14 mouse cellular contexts compared by ENCODE assay signal in genomic region chr7:37929738-37930137, GRCm38 (mm10).
A peak's percentile ranks its signal among the peaks of the same experiment; 100 is the strongest.
DNase-seq lines count a peak whose midpoint lies in the region; ATAC-seq lines count a peak whose summit lies in the region.
"Had no signal": no experiment of that assay in that cellular context is flagged by ENCODE, and none has a peak within 500 bp of the region (broad histone marks: within the 10 kb centered on the region; RNA-seq: fewer than 3 reads in every experiment).

No protein-coding gene starts in this region.

- peaks cover 33% of the 10 kb centered on the region for H3K4me1 ChIP-seq in hindbrain, embryonic 13.5 days (replicated peaks)
- peaks cover 20% of the 10 kb centered on the region for H3K4me1 ChIP-seq in hindbrain, embryonic 14.5 days (replicated peaks; ENCODE audit: control insufficient read depth, insufficient read depth, low read length)
- H3K4me1 ChIP-seq in embryonic facial prominence, embryonic 15.5 days: peaks cover 25% of the 10 kb centered on the region
- peaks cover 6% of the 10 kb centered on the region for H3K4me1 ChIP-seq in heart, embryonic 11.5 days (ENCODE audit: control insufficient read depth, insufficient read depth, low read length)

- 28% methylated on average over 5 of the region's 5 CpGs for WGBS in hindbrain, embryonic 13.5 days
- WGBS in hindbrain, embryonic 14.5 days: 28% methylated on average over 5 of the region's 5 CpGs
- 49% methylated on average over 5 of the region's 5 CpGs for WGBS in embryonic facial prominence, embryonic 15.5 days
- 57% methylated on average over 5 of the region's 5 CpGs for WGBS in heart, embryonic 11.5 days (ENCODE audit: insufficient replicate concordance)

- no peak for DNase-seq in hindbrain, embryonic 14.5 days (ENCODE audit: low spot score)
- peak; percentile 64 for DNase-seq in Muller cell, postnatal 12 days (ENCODE audit: inconsistent ontology term)
- peak; percentile 49 to 69 for DNase-seq in left cerebral cortex, postnatal 14 days (ENCODE audit: low spot score in 2 of 2)
- DNase-seq in gastrocnemius, postnatal 10 days: no peak
- DNase-seq: cerebellum, adult 18-20 months; kidney, adult 2 months; lung, adult 18-20 months had no signal

- no peak for ATAC-seq in hindbrain, embryonic 13.5 days (ENCODE audit: low FRiP score)
- no peak for ATAC-seq in hindbrain, embryonic 14.5 days (ENCODE audit: low FRiP score)
- 0 out of 2 replicates have a peak, but pooled peaks have one; percentile 11 for ATAC-seq in embryonic facial prominence, embryonic 15.5 days (ENCODE audit: insufficient number of reproducible peaks, low FRiP score, low TSS enrichment, low read depth)
- no peak for ATAC-seq in granulocyte monocyte progenitor cell, adult 5-6 weeks (replicated peaks; ENCODE audit: poor library complexity, severe bottlenecking)
- ATAC-seq in heart, embryonic 11.5 days (replicated peaks; ENCODE audit: insufficient number of reproducible peaks, low FRiP score, low TSS enrichment): no peak
- ATAC-seq: activated CD4-positive, CD25-positive, alpha-beta regulatory T cell, adult 4 months had no signal

- H3K4me3 ChIP-seq in hindbrain, embryonic 13.5 days: no peak overlapping the region
- H3K4me3 ChIP-seq in hindbrain, embryonic 14.5 days (replicated peaks; ENCODE audit: low read length): no peak overlapping the region
- no peak overlapping the region for H3K4me3 ChIP-seq in embryonic facial prominence, embryonic 15.5 days (replicated peaks)
- H3K4me3 ChIP-seq in heart, embryonic 11.5 days (ENCODE audit: low read depth, low read length): no peak overlapping the region
- H3K4me3 ChIP-seq: embryonic facial prominence, embryonic 12.5 days; limb, embryonic 10.5 days had no signal

- H3K27ac ChIP-seq in hindbrain, embryonic 13.5 days: peak overlapping the region; percentile 12; the same call in 1 of the 2 replicates
- H3K27ac ChIP-seq in hindbrain, embryonic 14.5 days: no peak overlapping the region
- H3K27ac ChIP-seq in embryonic facial prominence, embryonic 15.5 days (replicated peaks): no peak overlapping the region
- H3K27ac ChIP-seq in heart, embryonic 11.5 days (ENCODE audit: low read depth, low read length): no peak overlapping the region
- H3K27ac ChIP-seq: embryonic facial prominence, embryonic 12.5 days; limb, embryonic 10.5 days had no signal

- H3K4me2 ChIP-seq in hindbrain, embryonic 13.5 days: no peak overlapping the region
- no peak overlapping the region for H3K4me2 ChIP-seq in hindbrain, embryonic 14.5 days (replicated peaks)
- H3K4me2 ChIP-seq in embryonic facial prominence, embryonic 15.5 days (replicated peaks): no peak overlapping the region
- no peak overlapping the region for H3K4me2 ChIP-seq in heart, embryonic 11.5 days
- H3K4me2 ChIP-seq: embryonic facial prominence, embryonic 12.5 days had no signal

- no peaks in the 10 kb centered on the region for H3K9me3 ChIP-seq in hindbrain, embryonic 13.5 days
- no peaks in the 10 kb centered on the region for H3K9me3 ChIP-seq in hindbrain, embryonic 14.5 days (ENCODE audit: control insufficient read depth, low read length)
- H3K9me3 ChIP-seq in embryonic facial prominence, embryonic 15.5 days (replicated peaks): no peaks in the 10 kb centered on the region
- H3K9me3 ChIP-seq in heart, embryonic 11.5 days (replicated peaks; ENCODE audit: control insufficient read depth, low read length): no peaks in the 10 kb centered on the region
- H3K9me3 ChIP-seq: embryonic facial prominence, embryonic 12.5 days; limb, embryonic 10.5 days had no signal

- H3K27me3 ChIP-seq in hindbrain, embryonic 13.5 days: no peaks in the 10 kb centered on the region
- H3K27me3 ChIP-seq in hindbrain, embryonic 14.5 days (ENCODE audit: control insufficient read depth, insufficient read depth, low read length): no peaks in the 10 kb centered on the region
- no peaks in the 10 kb centered on the region for H3K27me3 ChIP-seq in embryonic facial prominence, embryonic 15.5 days
- H3K27me3 ChIP-seq in heart, embryonic 11.5 days (ENCODE audit: control insufficient read depth, insufficient read depth, low read length): no peaks in the 10 kb centered on the region
- H3K27me3 ChIP-seq: embryonic facial prominence, embryonic 12.5 days had no signal

- H3K36me3 ChIP-seq in hindbrain, embryonic 13.5 days: no peaks in the 10 kb centered on the region
- H3K36me3 ChIP-seq in hindbrain, embryonic 14.5 days (replicated peaks; ENCODE audit: control insufficient read depth, insufficient read depth): no peaks in the 10 kb centered on the region
- no peaks in the 10 kb centered on the region for H3K36me3 ChIP-seq in embryonic facial prominence, embryonic 15.5 days
- no peaks in the 10 kb centered on the region for H3K36me3 ChIP-seq in heart, embryonic 11.5 days (ENCODE audit: control insufficient read depth, insufficient read depth, low read length)
- H3K36me3 ChIP-seq: embryonic facial prominence, embryonic 12.5 days; limb, embryonic 10.5 days had no signal

- intact Hi-C loops in left cerebral cortex, postnatal 14 days (cut with DNase I): loop anchor here (10.0 kb wide), 1 partner anchor 555 kb away; no protein-coding TSS in a partner anchor

- no peak overlapping the region for H3K9ac ChIP-seq in hindbrain, embryonic 13.5 days
- no peak overlapping the region for H3K9ac ChIP-seq in hindbrain, embryonic 14.5 days
- no peak overlapping the region for H3K9ac ChIP-seq in embryonic facial prominence, embryonic 15.5 days
- no peak overlapping the region for H3K9ac ChIP-seq in heart, embryonic 11.5 days (ENCODE audit: low read depth, low read length)
- H3K9ac ChIP-seq: embryonic facial prominence, embryonic 12.5 days had no signal

Comparison
In these comparisons a context has a peak if more than half of its experiments do, and no peak if none do; other contexts are left out.
1. DNase-seq: peak in Muller cell, postnatal 12 days (single experiment) and left cerebral cortex, postnatal 14 days (2 of 2); none in hindbrain, embryonic 14.5 days (single experiment) and gastrocnemius, postnatal 10 days (single experiment).